Comparison of ENCODE assay signal across 9 mouse cellular contexts in the genomic region with DNA sequence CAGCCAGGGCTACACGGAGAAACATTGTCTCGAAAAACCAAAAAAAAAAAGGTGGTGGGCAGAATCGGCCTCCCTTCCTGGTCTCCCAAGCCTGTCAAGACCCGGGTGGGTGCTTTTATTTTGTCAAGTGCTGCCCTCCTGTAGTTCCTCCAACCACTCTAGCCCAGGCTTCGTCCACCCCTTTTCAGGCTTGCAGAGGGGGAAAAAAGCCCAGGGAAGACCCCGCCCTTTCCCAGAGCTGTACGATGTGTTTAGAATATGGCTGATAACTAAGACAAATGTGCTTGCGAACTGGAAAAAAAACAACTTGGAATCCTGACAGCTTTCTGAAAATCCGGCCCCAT. TPM values are rescaled to one million over a fixed set of nuclear protein-coding genes. Genes with fewer than 3 reads are reported as not detected.
DNase-seq lines count a peak whose midpoint lies in the region; ATAC-seq lines count a peak whose summit lies in the region.
"Had no signal": no experiment of that assay in that cellular context is flagged by ENCODE, and none has a peak within 500 bp of the region (broad histone marks: within the 10 kb centered on the region; RNA-seq: fewer than 3 reads in every experiment).

No protein-coding gene starts in this region.

- no peaks in the 10 kb centered on the region; the same call in 1 of the 2 replicates for H3K27me3 ChIP-seq in kidney, embryonic 14.5 days (ENCODE audit: control insufficient read depth, insufficient read depth, low read length)
- no peaks in the 10 kb centered on the region for H3K27me3 ChIP-seq in hindbrain, embryonic 11.5 days (ENCODE audit: control insufficient read depth, insufficient read depth, low read length)
- no peaks in the 10 kb centered on the region for H3K27me3 ChIP-seq in midbrain, embryonic 11.5 days (ENCODE audit: control insufficient read depth, insufficient read depth, low read length)

- peak; percentile 47 for ATAC-seq in kidney, embryonic 14.5 days (ENCODE audit: low FRiP score, low TSS enrichment)
- peak; percentile 34 for ATAC-seq in hindbrain, embryonic 11.5 days (ENCODE audit: low FRiP score)
- ATAC-seq in midbrain, embryonic 11.5 days (ENCODE audit: low FRiP score): peak; percentile 30

- no peaks in the 10 kb centered on the region for H3K9me3 ChIP-seq in kidney, embryonic 14.5 days (ENCODE audit: control insufficient read depth, low read length)
- no peaks in the 10 kb centered on the region for H3K9me3 ChIP-seq in hindbrain, embryonic 11.5 days (ENCODE audit: control insufficient read depth, low read length)
- no peaks in the 10 kb centered on the region for H3K9me3 ChIP-seq in midbrain, embryonic 11.5 days (ENCODE audit: control insufficient read depth, low read length)

- WGBS in kidney, embryonic 14.5 days: 44% methylated on average over 9 of the region's 9 CpGs
- 46% methylated on average over 9 of the region's 9 CpGs for WGBS in hindbrain, embryonic 11.5 days
- 50% methylated on average over 9 of the region's 9 CpGs for WGBS in midbrain, embryonic 11.5 days

- no peaks in the 10 kb centered on the region for H3K4me1 ChIP-seq in kidney, embryonic 14.5 days (ENCODE audit: control insufficient read depth, insufficient read depth, low read length)
- no peaks in the 10 kb centered on the region for H3K4me1 ChIP-seq in brown adipose tissue, adult 24 weeks (ENCODE audit: control insufficient read depth, insufficient read depth, insufficient read length, low read length)
- H3K4me1 ChIP-seq in hindbrain, embryonic 11.5 days (replicated peaks; ENCODE audit: control insufficient read depth, insufficient read depth, low read length): no peaks in the 10 kb centered on the region
- H3K4me1 ChIP-seq in midbrain, embryonic 11.5 days (ENCODE audit: control insufficient read depth, insufficient read depth, low read length): no peaks in the 10 kb centered on the region; the same call in 1 of the 2 replicates

- peak overlapping the region; percentile 50; the same call in 1 of the 2 replicates for H3K9ac ChIP-seq in kidney, embryonic 14.5 days (ENCODE audit: low read depth, low read length)
- 0 out of 2 replicates have a peak overlapping the region, but pooled peaks have one; percentile 8 for H3K9ac ChIP-seq in hindbrain, embryonic 11.5 days (ENCODE audit: low read depth, low read length)
- H3K9ac ChIP-seq in midbrain, embryonic 11.5 days (ENCODE audit: low read length): peak overlapping the region; percentile 64

- H3K27ac ChIP-seq in kidney, embryonic 14.5 days (ENCODE audit: low read depth, low read length): peak overlapping the region; percentile 90; the same call in 1 of the 2 replicates
- H3K27ac ChIP-seq in brown adipose tissue, adult 24 weeks (replicated peaks; ENCODE audit: low read depth, low read length): peak overlapping the region; percentile 99
- peak overlapping the region; percentile 85 for H3K27ac ChIP-seq in hindbrain, embryonic 11.5 days (ENCODE audit: low read depth, low read length)
- peak overlapping the region; percentile 77 for H3K27ac ChIP-seq in midbrain, embryonic 11.5 days (ENCODE audit: low read depth, low read length)

- no peaks in the 10 kb centered on the region for H3K36me3 ChIP-seq in kidney, embryonic 14.5 days (ENCODE audit: control insufficient read depth, insufficient read depth, low read length)
- H3K36me3 ChIP-seq in hindbrain, embryonic 11.5 days (ENCODE audit: control insufficient read depth, insufficient read depth, low read length): no peaks in the 10 kb centered on the region
- no peaks in the 10 kb centered on the region for H3K36me3 ChIP-seq in midbrain, embryonic 11.5 days (ENCODE audit: control insufficient read depth, insufficient read depth, low read length)

- DNase-seq in kidney, postnatal 14 days: no peak
- no peak for DNase-seq in hindbrain, embryonic 11.5 days (ENCODE audit: low spot score)
- DNase-seq in midbrain, embryonic 11.5 days (ENCODE audit: low spot score, missing footprints): no peak
- no peak for DNase-seq in gastrocnemius, postnatal 4 days (ENCODE audit: low spot score in 2 of 2)
- DNase-seq in urinary bladder, adult 18-20 months (ENCODE audit: low spot score in 2 of 2): no peak
- DNase-seq in retina, embryonic 14.5 days (ENCODE audit: low spot score): no peak

- peak overlapping the region; percentile 29 for H3K4me2 ChIP-seq in kidney, embryonic 14.5 days (replicated peaks; ENCODE audit: low read depth, low read length)
- peak overlapping the region; percentile 22 for H3K4me2 ChIP-seq in hindbrain, embryonic 11.5 days (replicated peaks; ENCODE audit: low read depth, low read length)
- H3K4me2 ChIP-seq in midbrain, embryonic 11.5 days: peak overlapping the region; percentile 42

- peak overlapping the region; percentile 27 for H3K4me3 ChIP-seq in kidney, embryonic 14.5 days (ENCODE audit: low read length)
- peak overlapping the region; percentile 70 for H3K4me3 ChIP-seq in brown adipose tissue, adult 24 weeks (ENCODE audit: insufficient read depth, low read depth, low read length)
- peak overlapping the region; percentile 14; the same call in 1 of the 2 replicates for H3K4me3 ChIP-seq in hindbrain, embryonic 11.5 days (ENCODE audit: low read depth, low read length)
- peak overlapping the region; percentile 21 for H3K4me3 ChIP-seq in midbrain, embryonic 11.5 days (ENCODE audit: low read depth, low read length)

RNA-seq across cellular contexts. Expression of gene Nlgn3, which starts 33.0 kb away (rescaled TPM):
- polyA plus RNA-seq in kidney, embryonic 14.5 days (2014; fragmentation: Nextera tagmentation; extraction: Ambion mirVana): 3.7 and 7.8 TPM in 2 replicates
- not detected in 2 replicates for polyA plus RNA-seq in brown adipose tissue, adult 24 weeks (2012; ENCODE audit: insufficient read depth, insufficient read length, missing spikeins)
- polyA plus RNA-seq in hindbrain, embryonic 11.5 days (2014; fragmentation: Nextera tagmentation; extraction: Ambion mirVana): 24.5 and 29.1 TPM in 2 replicates
- polyA plus RNA-seq in midbrain, embryonic 11.5 days (2014; fragmentation: Nextera tagmentation; extraction: Ambion mirVana): 21.7 and 24.2 TPM in 2 replicates
- 1 to 10 TPM; 2.1 to 2.2 TPM for total RNA-seq in gastrocnemius, postnatal 4 days (2021)

RNA-seq across cellular contexts. Expression of gene Gjb1, which starts 44.2 kb away (rescaled TPM):
- 8.8 and 10.2 TPM in 2 replicates for polyA plus RNA-seq in kidney, embryonic 14.5 days (2014; fragmentation: Nextera tagmentation; extraction: Ambion mirVana)
- polyA plus RNA-seq in brown adipose tissue, adult 24 weeks (2012; ENCODE audit: insufficient read depth, insufficient read length, missing spikeins): 0.87 TPM in 1 of 2 replicates, not detected in the other
- polyA plus RNA-seq in hindbrain, embryonic 11.5 days (2014; fragmentation: Nextera tagmentation; extraction: Ambion mirVana): 0.29 and 0.62 TPM in 2 replicates
- not detected in 2 replicates for polyA plus RNA-seq in midbrain, embryonic 11.5 days (2014; fragmentation: Nextera tagmentation; extraction: Ambion mirVana)
- total RNA-seq in gastrocnemius, postnatal 4 days (2021): 1 to 10 TPM; 1.6 to 2.0 TPM
- polyA plus RNA-seq: inflammation-experienced regulatory T-cells, adult 6 months had no signal

RNA-seq across cellular contexts. Expression of gene Med12, which starts 58.2 kb away (rescaled TPM):
- polyA plus RNA-seq in kidney, embryonic 14.5 days (2014; fragmentation: Nextera tagmentation; extraction: Ambion mirVana): 42.0 and 51.5 TPM in 2 replicates
- polyA plus RNA-seq in brown adipose tissue, adult 24 weeks (2012; ENCODE audit: insufficient read depth, insufficient read length, missing spikeins): 21.8 and 30.0 TPM in 2 replicates
- polyA plus RNA-seq in hindbrain, embryonic 11.5 days (2014; fragmentation: Nextera tagmentation; extraction: Ambion mirVana): 39.0 and 44.3 TPM in 2 replicates
- 37.9 and 39.5 TPM in 2 replicates for polyA plus RNA-seq in midbrain, embryonic 11.5 days (2014; fragmentation: Nextera tagmentation; extraction: Ambion mirVana)
- 10 to 100 TPM; 33.5 to 35.0 TPM for total RNA-seq in gastrocnemius, postnatal 4 days (2021)

Comparison
In these comparisons a context has a peak if more than half of its experiments do, and no peak if none do; other contexts are left out.
1. H3K4me3 ChIP-seq: peak in every context shown above with its lines; median percentile 70 in brown adipose tissue, adult 24 weeks; 27 in kidney, embryonic 14.5 days; 21 in midbrain, embryonic 11.5 days; 14 in hindbrain, embryonic 11.5 days.
2. H3K9ac ChIP-seq: peak in every context shown above with its lines; median percentile 64 in midbrain, embryonic 11.5 days; 50 in kidney, embryonic 14.5 days; 8 in hindbrain, embryonic 11.5 days.